Mouse (Mus musculus) stomach, embryonic 14.5 days (tissue): Measurements from ENCODE around the gene Mmp2. TPM values are rescaled to one million over a fixed set of nuclear protein-coding genes. Genes with fewer than 3 reads are reported as not detected.
A peak's percentile ranks its signal among the peaks of the same experiment; 100 is the strongest.
"Not testable (repeated sequence)": the region's sequence is repeated elsewhere in the genome, so short reads cannot be mapped to it uniquely, and the experiment has no call there.

Experiments
- ATAC-seq: fragments of 200-750 bp; cut with Nextera tagmentation; 2 replicates; pipeline ENCODE4 v1.8.0; 2017; ENCODE audit warnings: low read depth, moderate TSS enrichment; ENCODE audit not compliant: insufficient number of reproducible peaks, insufficient read depth, low FRiP score
- H3K27ac ChIP-seq: fragments of 300-500 bp; sonication (generic); 2 replicates; pipeline ENCODE4 v1.5.1; 2014; ENCODE audit warnings: mild to moderate bottlenecking, low read length, moderate library complexity, mixed read lengths
- H3K27me3 ChIP-seq: fragments of 300-500 bp; sonication (generic); 2 replicates; pipeline ENCODE4 v1.6.1; 2014; ENCODE audit warnings: low read length, control low read depth, mixed read lengths; ENCODE audit not compliant: control insufficient read depth, insufficient read depth
- H3K36me3 ChIP-seq: fragments of 300-500 bp; sonication (generic); 2 replicates; pipeline ENCODE4 v1.6.1; 2014; ENCODE audit warnings: mild to moderate bottlenecking, control low read depth, low read length, moderate library complexity, mixed read lengths; ENCODE audit not compliant: control insufficient read depth, insufficient read depth
- H3K4me1 ChIP-seq: fragments of 300-500 bp; sonication (generic); 2 replicates; pipeline ENCODE4 v1.6.1; 2014; ENCODE audit warnings: low read length, control low read depth, mixed read lengths; ENCODE audit not compliant: control insufficient read depth, insufficient read depth
- H3K4me2 ChIP-seq: fragments of 300-500 bp; sonication (generic); replicated peaks from 2 replicates; pipeline ENCODE4 v1.6.1; 2014; ENCODE audit warnings: low read depth, low read length, control low read depth
- H3K4me3 ChIP-seq: fragments of 300-500 bp; sonication (generic); 2 replicates; pipeline ENCODE4 v1.5.1; 2014; ENCODE audit warnings: low read depth, low read length, control low read depth
- H3K9ac ChIP-seq: fragments of 300-500 bp; sonication (generic); replicated peaks from 2 replicates; pipeline ENCODE4 v1.6.1; 2014; ENCODE audit warnings: low read depth, mild to moderate bottlenecking, control low read depth, low read length, moderate library complexity, mixed read lengths
- H3K9me3 ChIP-seq: fragments of 300-500 bp; sonication (generic); 2 replicates; pipeline ENCODE4 v1.6.1; 2016; ENCODE audit warnings: low read depth, low read length, control low read depth; ENCODE audit not compliant: control insufficient read depth
- WGBS: fragments of 180-500 bp; shearing (Covaris S2); extraction: QIAGEN DNeasy Blood & Tissue Kit; methylation state at CpG from one replicate; pipeline ENCODE4 v1.1.7; 2014; 5-methylcytosine and 5-hydroxymethylcytosine counted together
- polyA plus RNA-seq: library from polyadenylated mRNA; unstranded; fragments of >200 nt; fragmentation: Nextera tagmentation; extraction: Ambion mirVana; gene quantifications from 2 replicates; pipeline ENCODE4 v1.2.1, GENCODE M21; 2014

Mmp2 gene
- polyA plus RNA-seq = 198 and 214 TPM in 2 replicates

- ATAC-seq = peak; percentile 82; the same call in 1 of the 2 replicates
- Histone ChIP-seq H3K9me3 (no peaks in the 10 kb centered on the region), H3K4me3 (peak within 1 kb of the TSS; percentile 47), H3K4me2 (peak within 1 kb of the TSS; percentile 64), H3K9ac (peak within 1 kb of the TSS; percentile 54), H3K27me3 (no peaks in the 10 kb centered on the region), H3K27ac (peak within 1 kb of the TSS; percentile 93), H3K4me1 (0 out of 2 replicates have a peak, but pooled peaks cover 8% of the 10 kb centered on the region), H3K36me3 (no peaks in the 10 kb centered on the region; the same call in 1 of the 2 replicates)
- WGBS = 1% methylated on average over 37 of the region's 37 CpGs
Observed at GRCm38 (mm10) chr8:92827243-92828034, at the start of gene Mmp2. Gene Mmp2, plus strand, starts transcription at chr8:92827291.

- Histone ChIP-seq H3K27ac (no peak overlapping the region), H3K4me2 (no peak overlapping the region), H3K9ac (no peak overlapping the region), H3K4me1 (no peaks in the 10 kb centered on the region), H3K9me3 (no peaks in the 10 kb centered on the region), H3K36me3 (no peaks in the 10 kb centered on the region), H3K27me3 (no peaks in the 10 kb centered on the region), H3K4me3 (no peak overlapping the region)
- no peak for ATAC-seq
- WGBS = 20% methylated on average over 3 of the region's 3 CpGs
Observed at GRCm38 (mm10) chr8:92780976-92781375, 46.1 kb upstream of the Mmp2 start.

- WGBS = 62% methylated on average over 3 of the region's 3 CpGs
- Histone ChIP-seq H3K27me3 (no peaks in the 10 kb centered on the region), H3K9ac (no peak overlapping the region), H3K9me3 (no peaks in the 10 kb centered on the region), H3K27ac (no peak overlapping the region), H3K4me1 (no peaks in the 10 kb centered on the region), H3K36me3 (no peaks in the 10 kb centered on the region), H3K4me2 (no peak overlapping the region), H3K4me3 (no peak overlapping the region)
- ATAC-seq = no peak
Observed at GRCm38 (mm10) chr8:92783906-92784610, 43.0 kb upstream of the Mmp2 start.

GRCm38 (mm10) chr8:92790835-92791234 lies 36.3 kb upstream of the Mmp2 start:
- Histone ChIP-seq H3K9me3 (no peaks in the 10 kb centered on the region), H3K27ac (no peak overlapping the region), H3K36me3 (no peaks in the 10 kb centered on the region), H3K27me3 (no peaks in the 10 kb centered on the region), H3K4me2 (no peak overlapping the region), H3K4me3 (no peak overlapping the region), H3K9ac (no peak overlapping the region), H3K4me1 (no peaks in the 10 kb centered on the region)
- 65% methylated on average over 3 of the region's 3 CpGs for WGBS
- no peak for ATAC-seq

GRCm38 (mm10) chr8:92791999-92792398 lies 35.1 kb upstream of the Mmp2 start:
- 79% methylated on average over 2 of the region's 2 CpGs for WGBS
- H3K27ac ChIP-seq, ATAC-seq, H3K36me3 ChIP-seq, H3K9me3 ChIP-seq, H3K9ac ChIP-seq, H3K4me1 ChIP-seq, H3K27me3 ChIP-seq, H3K4me3 ChIP-seq, H3K4me2 ChIP-seq: not testable (repeated sequence)

- H3K27me3 ChIP-seq = no peaks in the 10 kb centered on the region
- no peak overlapping the region for H3K4me3 ChIP-seq
- H3K9me3 ChIP-seq = no peaks in the 10 kb centered on the region
- no peak for ATAC-seq
- no peaks in the 10 kb centered on the region for H3K4me1 ChIP-seq
- H3K9ac ChIP-seq = no peak overlapping the region
- no peak overlapping the region for H3K27ac ChIP-seq
- H3K36me3 ChIP-seq = no peaks in the 10 kb centered on the region
- WGBS = 82% methylated on average over 14 of the region's 14 CpGs
- no peak overlapping the region for H3K4me2 ChIP-seq
Observed at GRCm38 (mm10) chr8:92793852-92794580, 33.1 kb upstream of the Mmp2 start.

GRCm38 (mm10) chr8:92797527-92797931 lies 29.6 kb upstream of the Mmp2 start:
- Histone ChIP-seq H3K4me2 (no peak overlapping the region), H3K27me3 (no peaks in the 10 kb centered on the region), H3K9me3 (no peaks in the 10 kb centered on the region), H3K36me3 (no peaks in the 10 kb centered on the region), H3K4me3 (no peak overlapping the region), H3K27ac (no peak overlapping the region), H3K9ac (no peak overlapping the region), H3K4me1 (no peaks in the 10 kb centered on the region)
- 88% methylated on average over 7 of the region's 7 CpGs for WGBS
- ATAC-seq = no peak

GRCm38 (mm10) chr8:92799406-92799805 lies 27.7 kb upstream of the Mmp2 start:
- H3K36me3 ChIP-seq = no peaks in the 10 kb centered on the region
- H3K9me3 ChIP-seq = no peaks in the 10 kb centered on the region
- no peaks in the 10 kb centered on the region for H3K27me3 ChIP-seq
- no peaks in the 10 kb centered on the region for H3K4me1 ChIP-seq
- no peak overlapping the region for H3K4me2 ChIP-seq
- no peak overlapping the region for H3K4me3 ChIP-seq
- no peak overlapping the region for H3K9ac ChIP-seq
- no peak overlapping the region for H3K27ac ChIP-seq
- ATAC-seq = no peak
- WGBS = 89% methylated on average over 11 of the region's 11 CpGs
